Mouse (Mus musculus): ENCODE results near the gene Ascl2. TPM values are rescaled to one million over a fixed set of nuclear protein-coding genes. Genes with fewer than 3 reads are reported as not detected.
A peak's percentile ranks its signal among the peaks of the same experiment; 100 is the strongest.

The Ascl2 gene
- total RNA-seq (2014; fragmentation: Nextera tagmentation) (2.0 TPM in 2 replicates), total RNA-seq (2017) (0.34 and 0.82 TPM in 2 replicates)

GRCm38 (mm10) chr7:142968809-142969511, at the start of gene Ascl2:
Ascl2 (minus strand) TSS chr7:142969264.
- peak; percentile 31 for ATAC-seq (replicated peaks; ENCODE audit: poor library complexity, severe bottlenecking)

- no peak for ATAC-seq (replicated peaks; ENCODE audit: poor library complexity, severe bottlenecking)
Observed at GRCm38 (mm10) chr7:143017181-143017580, 48.1 kb upstream of the Ascl2 start.

GRCm38 (mm10) chr7:143016424-143017142, 47.5 kb upstream of the Ascl2 start:
- peak; percentile 10; the same call in 1 of the 2 replicates for ATAC-seq (replicated peaks; ENCODE audit: poor library complexity, severe bottlenecking)

GRCm38 (mm10) chr7:143015755-143016423, 46.8 kb upstream of the Ascl2 start:
- ATAC-seq (replicated peaks; ENCODE audit: poor library complexity, severe bottlenecking): no peak

- ATAC-seq (replicated peaks; ENCODE audit: poor library complexity, severe bottlenecking): no peak
Observed at GRCm38 (mm10) chr7:143014862-143015659, 46.0 kb upstream of the Ascl2 start.

GRCm38 (mm10) chr7:143013420-143014178, 44.5 kb upstream of the Ascl2 start:
- ATAC-seq (replicated peaks; ENCODE audit: poor library complexity, severe bottlenecking): no peak

- no peak for ATAC-seq (replicated peaks; ENCODE audit: poor library complexity, severe bottlenecking)
Observed at GRCm38 (mm10) chr7:143012230-143012875, 43.3 kb upstream of the Ascl2 start.

- no peak for ATAC-seq (replicated peaks; ENCODE audit: poor library complexity, severe bottlenecking)
Observed at GRCm38 (mm10) chr7:143011226-143011625, 42.2 kb upstream of the Ascl2 start.

- peak; percentile 50 for ATAC-seq (replicated peaks; ENCODE audit: poor library complexity, severe bottlenecking)
Observed at GRCm38 (mm10) chr7:143009996-143010395, 40.9 kb upstream of the Ascl2 start.

- ATAC-seq (replicated peaks; ENCODE audit: poor library complexity, severe bottlenecking): no peak
Observed at GRCm38 (mm10) chr7:143008996-143009665, 40.1 kb upstream of the Ascl2 start.

GRCm38 (mm10) chr7:143008370-143008926, 39.4 kb upstream of the Ascl2 start:
- ATAC-seq (replicated peaks; ENCODE audit: poor library complexity, severe bottlenecking): peak; percentile 5; the same call in 1 of the 2 replicates

GRCm38 (mm10) chr7:143007599-143008369, 38.7 kb upstream of the Ascl2 start:
- peak; percentile 24 for ATAC-seq (replicated peaks; ENCODE audit: poor library complexity, severe bottlenecking)

- ATAC-seq (replicated peaks; ENCODE audit: poor library complexity, severe bottlenecking): peak; percentile 3; the same call in 1 of the 2 replicates
Observed at GRCm38 (mm10) chr7:143006756-143007598, 37.9 kb upstream of the Ascl2 start.

GRCm38 (mm10) chr7:143006097-143006755, 37.2 kb upstream of the Ascl2 start:
- no peak for ATAC-seq (replicated peaks; ENCODE audit: poor library complexity, severe bottlenecking)

GRCm38 (mm10) chr7:143005344-143006096, 36.5 kb upstream of the Ascl2 start:
- peak; percentile 24 for ATAC-seq (replicated peaks; ENCODE audit: poor library complexity, severe bottlenecking)
